Mouse (Mus musculus): ENCODE measurements around the gene Vamp2.

DNA sequence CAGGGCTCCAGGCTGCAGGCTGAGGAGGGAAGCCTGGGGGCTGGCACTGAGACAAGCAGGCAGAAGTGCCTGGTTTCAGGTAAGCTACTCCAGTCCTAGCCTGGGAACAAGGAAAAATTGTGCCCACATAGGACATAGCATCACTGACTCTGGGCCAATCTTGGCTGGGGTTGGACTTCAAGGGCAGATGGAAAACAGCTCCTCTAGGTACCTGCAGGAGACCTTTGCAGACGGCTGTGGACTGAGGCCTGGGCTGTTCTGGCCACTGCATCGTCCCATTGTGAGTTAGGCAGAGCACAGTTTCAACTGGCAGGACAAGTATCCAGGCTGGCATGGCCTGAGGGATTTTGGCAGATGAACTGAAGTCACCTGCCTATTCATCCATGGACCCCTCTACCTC lies 17.5 kb downstream of the Vamp2 start:
- TF ChIP-seq HCFC1 (IDR thresholded peaks at IDR 0.05; ENCODE audit: borderline replicate concordance, insufficient read depth, low read length) (no peak), ZC3H11A (IDR thresholded peaks at IDR 0.05; ENCODE audit: borderline replicate concordance, low read depth, low read length) (no peak), CHD2 (IDR thresholded peaks at IDR 0.05; ENCODE audit: low read depth, low read length) (no peak), ZNF384 (IDR thresholded peaks at IDR 0.05; ENCODE audit: low read depth, low read length) (no peak), MAFK (IDR thresholded peaks at IDR 0.05; ENCODE audit: insufficient read depth, low read depth, low read length) (no peak)
